Mouse (Mus musculus): ENCODE results near the gene Nrm.

Nrm gene

GRCm38 (mm10) chr17:35866911-35867890 is 6.1 kb downstream of the Nrm start:
- no peak for DNase-seq (ENCODE audit: low spot score)

- no peak for DNase-seq (ENCODE audit: low spot score)
These were observed 7.2 kb downstream of the Nrm start for GRCm38 (mm10) chr17:35868165-35868820.

- no peak for DNase-seq (ENCODE audit: low spot score)
These were observed 7.8 kb downstream of the Nrm start for GRCm38 (mm10) chr17:35868961-35869345.

GRCm38 (mm10) chr17:35869346-35870067 is 8.4 kb downstream of the Nrm start:
- no peak for DNase-seq (ENCODE audit: low spot score)

- DNase-seq (ENCODE audit: low spot score) = no peak
These were observed 9.2 kb downstream of the Nrm start for GRCm38 (mm10) chr17:35870151-35870883.

- DNase-seq (ENCODE audit: low spot score) = no peak
These were observed 10.0 kb downstream of the Nrm start for GRCm38 (mm10) chr17:35870884-35871696.

- peak; percentile 78 for DNase-seq (ENCODE audit: low spot score)
These were observed 12.8 kb downstream of the Nrm start for GRCm38 (mm10) chr17:35873774-35874519.

- DNase-seq (ENCODE audit: low spot score) = no peak
These were observed 13.6 kb downstream of the Nrm start for GRCm38 (mm10) chr17:35874721-35875120.

GRCm38 (mm10) chr17:35879245-35880057 is 18.3 kb downstream of the Nrm start, which contains the start of gene Dhx16:
Gene Dhx16, plus strand, starts transcription at chr17:35879819.
- DNase-seq (ENCODE audit: low spot score) = peak; percentile 69

GRCm38 (mm10) chr17:35882924-35883323 is 21.8 kb downstream of the Nrm start:
- no peak for DNase-seq (ENCODE audit: low spot score)

GRCm38 (mm10) chr17:35883777-35884176 is 22.7 kb downstream of the Nrm start:
- DNase-seq (ENCODE audit: low spot score) = no peak

- no peak for DNase-seq (ENCODE audit: low spot score)
These were observed 26.6 kb downstream of the Nrm start for GRCm38 (mm10) chr17:35887725-35888124.

GRCm38 (mm10) chr17:35896781-35897643 is 35.9 kb downstream of the Nrm start, which contains the start of gene 2310061I04Rik:
Gene 2310061I04Rik, minus strand, starts transcription at chr17:35897431.
- peak; percentile 79 for DNase-seq (ENCODE audit: low spot score)

GRCm38 (mm10) chr17:35897644-35898573 is 36.8 kb downstream of the Nrm start:
- no peak for DNase-seq (ENCODE audit: low spot score)

- DNase-seq (ENCODE audit: low spot score) = no peak
These were observed 39.5 kb downstream of the Nrm start for GRCm38 (mm10) chr17:35900636-35901035.

GRCm38 (mm10) chr17:35903343-35903991 is 42.3 kb downstream of the Nrm start:
- DNase-seq (ENCODE audit: low spot score) = no peak

GRCm38 (mm10) chr17:35903992-35904355 is 42.9 kb downstream of the Nrm start:
- no peak for DNase-seq (ENCODE audit: low spot score)
